Mouse (Mus musculus) kidney, postnatal 0 days (tissue): ENCODE data around the gene Zfp780b. TPM values are rescaled to one million over a fixed set of nuclear protein-coding genes. Genes with fewer than 3 reads are reported as not detected.
"Not testable (repeated sequence)": the region's sequence is repeated elsewhere in the genome, so short reads cannot be mapped to it uniquely, and the experiment has no call there.

Experiments used
- ATAC-seq: fragments of 200-750 bp; cut with Nextera tagmentation; replicated peaks from 2 replicates; pipeline ENCODE4 v1.8.0; 2017; ENCODE audit warnings: low read depth, moderate number of reproducible peaks, moderate TSS enrichment, moderate library complexity; ENCODE audit not compliant: low FRiP score
- DNase-seq: peaks from one replicate; pipeline ENCODE4 v3.0.0-alpha.2; 2016; ENCODE audit warnings: low spot score
- H3K27ac ChIP-seq: fragments of 300-500 bp; sonication (generic); 2 replicates; pipeline ENCODE4 v1.5.1; 2014; ENCODE audit warnings: mild to moderate bottlenecking
- H3K27me3 ChIP-seq: fragments of 300-500 bp; sonication (generic); 2 replicates; pipeline ENCODE4 v1.6.1; 2014; ENCODE audit warnings: low read length, mixed read lengths; ENCODE audit not compliant: insufficient read depth
- H3K36me3 ChIP-seq: fragments of 300-500 bp; sonication (generic); 2 replicates; pipeline ENCODE4 v1.6.1; 2014; ENCODE audit warnings: low read length, mixed read lengths; ENCODE audit not compliant: insufficient read depth
- H3K4me1 ChIP-seq: fragments of 300-500 bp; sonication (generic); replicated peaks from 2 replicates; pipeline ENCODE4 v1.6.1; 2014; ENCODE audit warnings: antibody characterized with exemption, low read length, mixed read lengths; ENCODE audit not compliant: insufficient read depth
- H3K4me2 ChIP-seq: fragments of 300-500 bp; sonication (generic); 2 replicates; pipeline ENCODE4 v1.6.1; 2014; ENCODE audit warnings: mild to moderate bottlenecking, low read length, moderate library complexity, mixed read lengths
- H3K4me3 ChIP-seq: fragments of 300-500 bp; sonication (generic); replicated peaks from 2 replicates; pipeline ENCODE4 v1.5.1; 2014; ENCODE audit warnings: low read depth, low read length
- H3K9ac ChIP-seq: fragments of 300-500 bp; sonication (generic); 2 replicates; pipeline ENCODE4 v1.6.1; 2014; ENCODE audit warnings: low read depth, low read length
- H3K9me3 ChIP-seq: fragments of 300-500 bp; sonication (generic); replicated peaks from 2 replicates; pipeline ENCODE4 v1.6.1; 2016; ENCODE audit warnings: low read length, inconsistent platforms, mixed read lengths
- CTCF ChIP-seq: IDR thresholded peaks from 2 replicates; pipeline ENCODE4 v1.5.1; 2016; ENCODE audit warnings: antibody characterized with exemption, low read depth, mild to moderate bottlenecking, moderate library complexity
- WGBS: fragments of 180-500 bp; shearing (Covaris S2); extraction: QIAGEN DNeasy Blood & Tissue Kit; methylation state at CpG from one replicate; pipeline ENCODE4 v1.1.7; 2014; 5-methylcytosine and 5-hydroxymethylcytosine counted together
- polyA plus RNA-seq: library from polyadenylated mRNA; unstranded; fragments of >200 nt; fragmentation: Nextera tagmentation; extraction: Ambion mirVana; gene quantifications from 2 replicates; pipeline ENCODE4 v1.2.1, GENCODE M21; 2015

The Zfp780b gene
- polyA plus RNA-seq, result 9.4 and 11.7 TPM in 2 replicates

DNA sequence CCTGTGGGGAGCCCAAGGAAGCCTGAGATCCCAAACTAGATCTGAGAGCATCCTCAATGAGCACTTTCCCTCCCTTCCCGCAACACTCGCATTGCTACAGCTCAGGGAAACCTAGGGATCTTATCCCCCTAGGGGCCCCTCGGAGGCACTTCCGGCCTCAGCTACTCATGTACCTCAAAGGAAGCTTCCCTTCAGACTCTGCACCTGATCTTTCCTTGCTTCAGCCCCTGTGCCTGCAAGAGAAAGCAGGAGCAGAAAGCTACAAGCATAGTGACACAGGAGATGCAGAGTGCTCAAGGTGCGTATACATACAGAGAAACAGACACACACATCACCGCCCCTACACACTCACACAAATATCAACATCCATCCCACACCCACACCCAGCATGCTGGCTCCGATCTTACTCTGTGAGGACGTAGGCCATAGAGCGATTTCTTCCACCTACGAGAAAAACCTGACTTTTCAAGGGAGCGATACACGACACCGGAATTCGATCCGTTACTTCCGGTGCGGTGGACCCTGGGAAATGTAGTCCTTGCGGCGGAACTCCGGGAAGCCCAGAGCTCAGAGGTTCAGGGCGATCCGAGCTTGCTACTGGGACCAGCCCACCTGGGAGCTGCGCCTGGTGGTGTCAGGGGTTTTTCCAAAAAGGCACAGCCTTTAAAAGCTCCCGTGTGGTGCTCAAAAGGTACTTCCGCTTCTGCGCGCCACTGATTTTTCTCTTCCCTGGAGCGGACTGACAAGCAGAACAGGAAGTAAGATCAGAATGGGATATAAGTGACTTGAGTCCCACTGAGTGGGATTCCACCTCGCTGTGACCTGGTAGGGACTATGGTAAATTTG is at the start of gene Zfp780b:
TSS of gene Zfp780b (minus strand) at position 489 of the 846 bp plus-strand sequence.
- peak within 1 kb of the TSS; percentile 76 for H3K4me3 ChIP-seq
- no peaks in the 10 kb centered on the region for H3K9me3 ChIP-seq
- peak within 1 kb of the TSS; percentile 73 for H3K4me2 ChIP-seq
- peak within 1 kb of the TSS; percentile 85 for H3K27ac ChIP-seq
- H3K9ac ChIP-seq, result peak within 1 kb of the TSS; percentile 68
- H3K27me3 ChIP-seq, result no peaks in the 10 kb centered on the region
- under 1% methylated on average over 29 of the region's 29 CpGs for WGBS
- ATAC-seq, result peak; percentile 85
- 0 out of 2 replicates have a peak, but pooled peaks have one; percentile 4 for TF ChIP-seq CTCF
- 0 out of 2 replicates have a peak, but pooled peaks cover 4% of the 10 kb centered on the region for H3K4me1 ChIP-seq
- no peaks in the 10 kb centered on the region for H3K36me3 ChIP-seq
- DNase-seq, result peak; percentile 78

DNA sequence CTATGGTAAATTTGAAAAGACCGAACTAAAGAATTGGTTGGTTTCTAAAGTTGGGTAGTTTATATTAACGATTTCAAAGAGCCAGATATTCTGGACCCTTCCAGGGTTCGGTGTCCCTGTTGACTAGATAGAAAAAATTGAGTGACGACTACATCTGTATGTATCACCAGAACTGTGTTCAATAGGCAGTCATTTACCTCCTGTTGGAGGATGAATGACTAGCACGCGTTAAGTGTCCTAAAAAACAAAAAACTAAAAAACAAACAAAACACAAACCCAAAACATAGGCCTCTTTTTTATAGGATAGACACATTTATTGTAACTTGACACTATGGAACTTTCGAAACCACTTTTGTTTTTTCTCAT is 35.5 kb upstream of the Zfp780b start:
- peak overlapping the region; percentile 64 for H3K4me3 ChIP-seq
- H3K27me3 ChIP-seq, result no peaks in the 10 kb centered on the region
- DNase-seq, result peak; percentile 6
- 0 out of 2 replicates have a peak, but pooled peaks have one; percentile 25 for ATAC-seq
- peak overlapping the region; percentile 79 for H3K9ac ChIP-seq
- peaks cover 5% of the 10 kb centered on the region; the same call in 1 of the 2 replicates for H3K4me1 ChIP-seq
- H3K9me3 ChIP-seq, result no peaks in the 10 kb centered on the region
- peak overlapping the region; percentile 73 for H3K4me2 ChIP-seq
- no peak for TF ChIP-seq CTCF
- WGBS, result 19% methylated on average over 7 of the region's 7 CpGs
- H3K27ac ChIP-seq, result no peak overlapping the region
- H3K36me3 ChIP-seq, result no peaks in the 10 kb centered on the region

DNA sequence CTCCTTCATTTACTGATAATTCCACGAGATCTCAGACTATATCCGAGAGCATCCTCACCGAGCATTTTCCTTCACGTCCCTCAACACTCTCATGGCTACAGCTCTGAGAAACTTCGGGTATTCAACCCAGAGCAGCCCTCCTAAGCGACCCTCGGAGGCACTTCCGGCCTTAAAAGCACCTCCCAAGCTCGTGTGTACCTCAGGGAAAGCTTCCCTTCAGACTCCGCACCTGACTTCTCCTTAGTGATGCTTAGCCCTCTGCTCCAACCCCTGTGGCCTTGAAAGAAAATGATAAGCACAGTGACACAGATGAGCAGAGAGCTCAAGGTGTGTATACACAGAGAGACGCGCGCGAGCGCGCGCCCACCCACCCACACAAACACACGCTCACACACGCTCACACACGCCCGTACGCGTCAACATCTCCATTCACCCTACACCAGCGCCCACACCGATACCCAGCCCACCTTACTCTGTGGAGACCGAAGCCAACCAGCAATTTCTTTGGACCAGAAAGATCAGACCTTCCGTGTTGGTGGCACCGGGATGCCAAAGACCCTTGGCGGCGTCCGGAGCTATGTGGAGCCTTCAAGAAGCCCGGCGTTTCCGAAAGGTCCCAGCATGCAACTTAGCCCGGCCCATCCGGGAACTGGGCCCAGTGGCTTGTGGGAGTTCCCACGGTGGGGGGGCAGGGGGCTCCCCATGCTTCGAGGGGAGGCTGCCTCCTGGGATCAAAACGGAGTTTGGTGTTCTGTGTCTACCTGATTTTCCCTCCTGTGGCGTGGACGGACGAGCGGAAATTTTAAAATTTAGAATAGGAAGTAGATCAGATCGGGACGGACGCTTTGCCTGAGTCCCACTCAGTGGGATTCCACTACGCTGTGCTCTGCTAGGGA is 34.8 kb upstream of the Zfp780b start, which contains the start of gene Zfp850:
TSS of gene Zfp850 (minus strand) at position 567 of the 896 bp plus-strand sequence.
- Histone ChIP-seq H3K27ac (no peak within 1 kb of the TSS), H3K4me1 (peaks cover 5% of the 10 kb centered on the region; the same call in 1 of the 2 replicates), H3K36me3 (no peaks in the 10 kb centered on the region), H3K4me2 (peak within 1 kb of the TSS; percentile 73), H3K9me3 (no peaks in the 10 kb centered on the region), H3K4me3 (peak within 1 kb of the TSS; percentile 64), H3K27me3 (no peaks in the 10 kb centered on the region), H3K9ac (peak within 1 kb of the TSS; percentile 79)
- TF ChIP-seq CTCF, result no peak
- peak; percentile 82 for ATAC-seq
- under 1% methylated on average over 47 of the region's 47 CpGs for WGBS
- peak; percentile 82 for DNase-seq

DNA sequence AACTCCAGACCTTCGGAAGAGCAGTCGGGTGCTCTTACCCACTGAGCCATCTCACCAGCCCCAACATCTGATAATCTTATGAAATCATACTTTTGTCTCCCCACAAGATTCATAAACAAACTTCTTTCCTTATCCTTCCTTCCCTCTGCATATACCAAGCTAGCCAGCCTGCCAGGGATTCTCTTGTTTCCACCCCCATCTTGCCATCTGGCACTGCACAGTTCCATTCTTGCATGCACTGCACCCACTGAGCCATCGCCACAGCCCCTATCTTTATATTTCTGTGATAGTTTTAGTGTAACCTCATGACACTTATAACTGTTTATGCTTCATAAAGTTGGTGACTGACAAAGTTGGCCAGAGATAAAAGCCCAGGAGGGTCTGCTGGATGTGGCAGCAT is 31.3 kb upstream of the Zfp780b start:
- H3K9me3 ChIP-seq, result no peaks in the 10 kb centered on the region
- H3K27me3 ChIP-seq, result no peaks in the 10 kb centered on the region
- DNase-seq (no peak), ATAC-seq (no peak)
- H3K36me3 ChIP-seq, result 0 out of 2 replicates have a peak, but pooled peaks cover 4% of the 10 kb centered on the region
- peaks cover 5% of the 10 kb centered on the region; the same call in 1 of the 2 replicates for H3K4me1 ChIP-seq
- 94% methylated on average over 3 of the region's 3 CpGs for WGBS
- no peak for TF ChIP-seq CTCF
- no peak overlapping the region for H3K4me2 ChIP-seq
- no peak overlapping the region for H3K27ac ChIP-seq
- no peak overlapping the region for H3K9ac ChIP-seq
- H3K4me3 ChIP-seq, result no peak overlapping the region

DNA sequence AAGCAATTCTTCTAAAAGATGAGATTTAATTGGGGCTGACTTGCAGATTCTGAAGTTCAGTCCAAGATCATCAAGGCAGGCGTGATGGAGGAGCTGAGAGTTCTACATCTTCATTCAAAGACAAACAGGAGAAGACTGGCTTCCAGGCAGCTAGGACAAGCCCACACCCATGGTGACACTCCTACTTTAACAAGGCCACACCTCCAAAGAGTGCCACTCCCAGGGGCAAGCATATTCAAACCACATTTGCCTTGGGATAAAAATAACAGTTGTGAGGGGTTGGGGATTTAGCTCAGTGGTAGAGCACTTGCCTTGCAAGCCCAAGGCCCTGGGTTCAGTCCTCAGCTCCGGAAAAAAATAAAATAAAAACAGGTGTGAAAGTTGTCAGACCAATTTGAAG is 3.2 kb upstream of the Zfp780b start:
- Histone ChIP-seq H3K36me3 (no peaks in the 10 kb centered on the region), H3K4me3 (no peak overlapping the region), H3K9me3 (peaks cover 13% of the 10 kb centered on the region; the same call in 1 of the 2 replicates), H3K4me2 (no peak overlapping the region), H3K4me1 (0 out of 2 replicates have a peak, but pooled peaks cover 4% of the 10 kb centered on the region), H3K9ac (no peak overlapping the region), H3K27me3 (no peaks in the 10 kb centered on the region), H3K27ac (no peak overlapping the region)
- WGBS, result 88% methylated on average over 2 of the region's 2 CpGs
- ATAC-seq (no peak), DNase-seq (no peak)
- no peak for TF ChIP-seq CTCF

DNA sequence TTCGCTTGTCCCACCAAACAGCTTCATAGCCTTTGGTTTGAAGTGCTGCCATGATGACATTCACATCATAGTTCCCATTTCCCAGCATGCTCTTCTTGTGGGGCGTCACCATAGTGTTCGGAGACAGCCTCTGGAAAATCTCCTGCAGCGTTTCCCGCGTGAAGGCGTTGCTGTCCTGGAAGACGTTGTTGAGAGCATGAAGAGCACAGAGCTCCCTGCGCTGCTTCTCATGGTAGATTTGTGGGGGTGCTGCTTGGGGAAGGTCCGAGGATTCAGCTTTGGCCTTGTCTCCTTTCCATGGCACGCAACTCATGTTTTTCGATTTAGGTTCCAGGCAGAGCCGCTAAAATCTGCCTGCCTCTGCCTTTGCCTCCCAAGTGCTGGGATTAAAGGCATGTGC is 29.5 kb downstream of the Zfp780b start:
- not testable (repeated sequence) for H3K9ac ChIP-seq, H3K36me3 ChIP-seq, H3K27me3 ChIP-seq, H3K4me1 ChIP-seq, DNase-seq, H3K4me3 ChIP-seq, H3K9me3 ChIP-seq, H3K27ac ChIP-seq, H3K4me2 ChIP-seq, ATAC-seq
- 97% methylated on average over 13 of the region's 13 CpGs for WGBS
